Mouse (Mus musculus) pancreas, adult 10 weeks (tissue): ENCODE measurements around the gene Olfr1411. TPM values are rescaled to one million over a fixed set of nuclear protein-coding genes. Genes with fewer than 3 reads are reported as not detected.

Experiments
- polyA plus RNA-seq: library from polyadenylated mRNA; stranded (reverse); fragments of 350-450 nt; fragmentation: Illumina TruSeq; extraction: RNeasy Lipid Tissue Mini Kit (QIAGEN cat#74804); gene quantifications from one replicate; pipeline ENCODE4 v1.2.3, GENCODE M21; 2015; ENCODE audit warnings: low read depth, low replicate concordance; ENCODE audit not compliant: insufficient read depth

Olfr1411 gene
- not detected for polyA plus RNA-seq

DNA sequence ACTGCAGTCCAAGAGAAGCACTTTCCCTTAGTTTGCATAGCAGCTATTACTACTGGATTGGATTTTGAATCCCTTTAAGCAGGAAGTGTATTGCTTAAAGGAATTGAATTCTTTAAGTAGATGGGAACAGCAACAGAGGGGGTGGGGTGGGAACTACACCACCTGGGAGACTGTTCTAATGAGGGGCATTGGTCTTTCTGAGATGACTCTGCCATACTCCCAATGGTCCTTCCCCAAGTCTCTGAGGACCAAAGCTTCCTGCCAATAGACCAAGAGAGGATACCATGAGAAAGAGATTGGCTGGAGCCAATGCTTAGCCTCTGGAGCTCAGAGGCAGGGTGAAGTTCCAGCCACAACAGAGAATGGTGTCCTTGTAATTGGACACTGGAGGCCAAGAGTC, at the start of gene Olfr1411:
Gene Olfr1411 (plus strand): TSS at position 301 of the 400 bp plus-strand sequence.

DNA sequence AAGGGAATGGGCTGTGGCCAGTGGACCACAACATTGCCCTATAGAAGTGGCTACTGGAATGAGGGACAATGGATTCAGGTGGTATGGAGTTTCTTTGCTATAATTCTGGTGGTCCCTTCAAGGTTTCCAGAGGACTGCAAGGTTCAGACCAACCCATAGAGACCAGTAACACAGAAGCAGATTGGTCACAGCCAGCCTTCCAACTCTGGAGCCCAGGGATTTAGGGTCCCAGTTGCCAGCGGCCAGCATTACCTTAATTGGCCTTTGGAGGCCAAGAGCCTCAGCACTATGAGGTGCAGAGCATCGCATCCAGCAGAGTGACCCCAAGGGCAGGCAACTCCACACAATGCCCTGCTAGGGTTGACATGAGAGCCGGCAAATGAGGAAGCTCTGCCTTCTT, 23.2 kb upstream of the Olfr1411 start, which contains the start of gene Olfr1413:
Gene Olfr1413 (plus strand): TSS at position 301 of the 400 bp plus-strand sequence.

GRCm38 (mm10) chr1:92585479-92585878, 8.7 kb upstream of the Olfr1411 start, which contains the start of gene Olfr1412:
Gene Olfr1412 (plus strand): TSS chr1:92585779.

DNA sequence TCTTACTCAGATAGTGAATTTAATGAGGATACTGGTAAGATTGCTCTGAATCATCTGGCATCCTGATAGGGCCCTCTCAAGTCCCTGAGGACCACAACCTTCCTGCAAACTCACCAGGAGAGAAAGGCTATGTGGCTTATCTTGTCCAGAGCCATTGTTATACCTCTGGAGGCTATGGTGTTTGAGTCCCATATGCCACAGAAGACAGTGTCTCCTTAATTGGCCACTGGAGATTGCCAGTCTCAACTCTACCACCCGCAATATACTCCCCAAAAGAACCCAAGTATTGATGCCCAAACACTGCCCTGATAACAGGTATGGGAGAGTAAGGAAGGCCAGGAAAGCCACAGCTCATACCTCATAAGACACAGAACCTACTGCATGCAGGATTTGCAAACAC, 11.3 kb downstream of the Olfr1411 start, which contains the start of gene Olfr1410:
Gene Olfr1410 (plus strand): TSS at position 301 of the 400 bp plus-strand sequence.

DNA sequence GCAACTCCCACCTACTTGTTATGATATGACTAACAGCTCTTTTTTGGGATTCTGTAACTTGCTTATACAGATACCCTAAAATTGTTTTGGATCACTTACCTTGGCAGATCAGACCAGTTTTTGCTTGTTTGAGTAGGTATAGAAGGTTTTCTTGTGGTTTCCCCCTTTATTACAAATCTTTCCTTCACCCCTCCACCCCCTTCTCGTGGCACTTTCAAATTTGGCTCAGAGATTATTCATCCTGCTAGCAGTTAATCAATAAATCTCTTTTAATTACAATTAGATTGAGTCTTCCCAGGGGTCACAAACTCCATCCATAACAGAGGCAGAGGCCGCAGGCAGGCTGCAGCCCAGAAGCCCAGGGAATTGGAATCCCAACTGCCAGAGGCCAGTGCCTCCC, 23.3 kb downstream of the Olfr1411 start, which contains the start of gene Olfr12:
Gene Olfr12 (plus strand): TSS at position 301 of the 400 bp plus-strand sequence.

GRCm38 (mm10) chr1:92641514-92642272, 47.5 kb downstream of the Olfr1411 start, which contains the start of gene Cops9:
Gene Cops9 (minus strand): TSS chr1:92641985.

Other genes starting within 250 kb of the Olfr1411 start
- gene Ndufa10, start 120.6 kb upstream of the Olfr1411 start, polyA plus RNA-seq = 19.2 TPM
- not detected for gene Olfr1416, start 109.3 kb upstream of the Olfr1411 start, polyA plus RNA-seq
- not detected for gene Olfr1415, start 98.3 kb upstream of the Olfr1411 start, polyA plus RNA-seq
- gene Olfr1414, start 75.8 kb upstream of the Olfr1411 start, polyA plus RNA-seq = not detected
- not detected for gene Olfr1413, start 23.1 kb upstream of the Olfr1411 start, polyA plus RNA-seq
- gene Olfr1412, start 8.6 kb upstream of the Olfr1411 start, polyA plus RNA-seq = not detected
- not detected for gene Olfr1410, start 11.4 kb downstream of the Olfr1411 start, polyA plus RNA-seq
- not detected for gene Olfr12, start 23.4 kb downstream of the Olfr1411 start, polyA plus RNA-seq
- 49.1 TPM for gene Cops9, start 47.6 kb downstream of the Olfr1411 start, polyA plus RNA-seq
- gene Otos, start 54.4 kb downstream of the Olfr1411 start, polyA plus RNA-seq = not detected
- 2.2 TPM for gene Gpc1, start 237.2 kb downstream of the Olfr1411 start, polyA plus RNA-seq